Mouse (Mus musculus): ENCODE measurements around the gene Aox3. TPM values are rescaled to one million over a fixed set of nuclear protein-coding genes. Genes with fewer than 3 reads are reported as not detected.

Gene Aox3
- polyA plus RNA-seq, 1 experiment from 2014 or later, result 1.4 TPM

- 83% methylated on average over 4 of the region's 4 CpGs for WGBS
- H3K27ac ChIP-seq, result no peak overlapping the region
- no peak overlapping the region for H3K4me3 ChIP-seq
- H3K4me2 ChIP-seq, result no peak overlapping the region
- H3K9ac ChIP-seq, result no peak overlapping the region
- no peaks in the 10 kb centered on the region for H3K9me3 ChIP-seq
- H3K36me3 ChIP-seq, result no peaks in the 10 kb centered on the region
- ATAC-seq (ENCODE audit: borderline replicate concordance, extremely low read depth, low FRiP score, low TSS enrichment), result no peak
- H3K27me3 ChIP-seq, result no peaks in the 10 kb centered on the region
- no peaks in the 10 kb centered on the region for H3K4me1 ChIP-seq
Measured at GRCm38 (mm10) chr1:58215353-58215752, 102.4 kb downstream of the Aox3 start.

- H3K4me1 ChIP-seq, result peaks cover 6% of the 10 kb centered on the region; the same call in 1 of the 2 replicates
- no peak for ATAC-seq (ENCODE audit: borderline replicate concordance, extremely low read depth, low FRiP score, low TSS enrichment)
- no peaks in the 10 kb centered on the region for H3K9me3 ChIP-seq
- H3K36me3 ChIP-seq, result no peaks in the 10 kb centered on the region
- H3K27ac ChIP-seq, result no peak overlapping the region
- no peak overlapping the region for H3K4me3 ChIP-seq
- H3K4me2 ChIP-seq, result no peak overlapping the region
- no peaks in the 10 kb centered on the region for H3K27me3 ChIP-seq
- 71% methylated on average over 7 of the region's 7 CpGs for WGBS
- H3K9ac ChIP-seq, result no peak overlapping the region
Measured at GRCm38 (mm10) chr1:58215956-58216532, 103.1 kb downstream of the Aox3 start.

- no peak for ATAC-seq (ENCODE audit: borderline replicate concordance, extremely low read depth, low FRiP score, low TSS enrichment)
- Histone ChIP-seq H3K9ac (no peak overlapping the region), H3K4me3 (no peak overlapping the region), H3K27ac (no peak overlapping the region), H3K27me3 (no peaks in the 10 kb centered on the region), H3K4me2 (no peak overlapping the region), H3K36me3 (no peaks in the 10 kb centered on the region), H3K4me1 (peaks cover 13% of the 10 kb centered on the region), H3K9me3 (no peaks in the 10 kb centered on the region)
- 46% methylated on average over 6 of the region's 6 CpGs for WGBS
Measured at GRCm38 (mm10) chr1:58221070-58221469, 108.1 kb downstream of the Aox3 start.

GRCm38 (mm10) chr1:58221879-58222278 is 108.9 kb downstream of the Aox3 start:
- no peak for ATAC-seq (ENCODE audit: borderline replicate concordance, extremely low read depth, low FRiP score, low TSS enrichment)
- no peaks in the 10 kb centered on the region for H3K9me3 ChIP-seq
- no peaks in the 10 kb centered on the region for H3K27me3 ChIP-seq
- 48% methylated on average over 5 of the region's 5 CpGs for WGBS
- no peaks in the 10 kb centered on the region for H3K36me3 ChIP-seq
- no peak overlapping the region for H3K4me3 ChIP-seq
- H3K4me2 ChIP-seq, result no peak overlapping the region
- peaks cover 13% of the 10 kb centered on the region for H3K4me1 ChIP-seq
- H3K9ac ChIP-seq, result no peak overlapping the region
- no peak overlapping the region for H3K27ac ChIP-seq

GRCm38 (mm10) chr1:58228086-58228485 is 115.2 kb downstream of the Aox3 start:
- ATAC-seq (ENCODE audit: borderline replicate concordance, extremely low read depth, low FRiP score, low TSS enrichment), result no peak
- Histone ChIP-seq H3K27me3 (no peaks in the 10 kb centered on the region), H3K4me1 (no peaks in the 10 kb centered on the region), H3K9ac (no peak overlapping the region), H3K27ac (no peak overlapping the region), H3K4me3 (no peak overlapping the region), H3K4me2 (no peak overlapping the region), H3K36me3 (no peaks in the 10 kb centered on the region), H3K9me3 (no peaks in the 10 kb centered on the region)
- 53% methylated on average over 6 of the region's 6 CpGs for WGBS

- Histone ChIP-seq H3K9me3 (no peaks in the 10 kb centered on the region), H3K27ac (no peak overlapping the region), H3K4me2 (no peak overlapping the region), H3K4me3 (no peak overlapping the region), H3K27me3 (no peaks in the 10 kb centered on the region), H3K4me1 (no peaks in the 10 kb centered on the region), H3K9ac (no peak overlapping the region), H3K36me3 (no peaks in the 10 kb centered on the region)
- no peak for ATAC-seq (ENCODE audit: borderline replicate concordance, extremely low read depth, low FRiP score, low TSS enrichment)
Measured at GRCm38 (mm10) chr1:58228916-58229315, 116.0 kb downstream of the Aox3 start.

- H3K27ac ChIP-seq, result no peak overlapping the region
- no peaks in the 10 kb centered on the region for H3K9me3 ChIP-seq
- H3K27me3 ChIP-seq, result no peaks in the 10 kb centered on the region
- no peak overlapping the region for H3K4me3 ChIP-seq
- WGBS, result 86% methylated on average over 4 of the region's 4 CpGs
- H3K4me1 ChIP-seq, result no peaks in the 10 kb centered on the region
- no peak overlapping the region for H3K4me2 ChIP-seq
- H3K9ac ChIP-seq, result no peak overlapping the region
- ATAC-seq (ENCODE audit: borderline replicate concordance, extremely low read depth, low FRiP score, low TSS enrichment), result no peak
- no peaks in the 10 kb centered on the region for H3K36me3 ChIP-seq
Measured at GRCm38 (mm10) chr1:58229774-58230173, 116.8 kb downstream of the Aox3 start.

- Histone ChIP-seq H3K9ac (no peak overlapping the region), H3K4me2 (no peak overlapping the region), H3K4me3 (no peak overlapping the region), H3K36me3 (no peaks in the 10 kb centered on the region), H3K9me3 (no peaks in the 10 kb centered on the region), H3K27me3 (no peaks in the 10 kb centered on the region), H3K4me1 (no peaks in the 10 kb centered on the region), H3K27ac (no peak overlapping the region)
- ATAC-seq (ENCODE audit: borderline replicate concordance, extremely low read depth, low FRiP score, low TSS enrichment), result no peak
- 31% methylated on average over 5 of the region's 5 CpGs for WGBS
Measured at GRCm38 (mm10) chr1:58230542-58230941, 117.6 kb downstream of the Aox3 start.

GRCm38 (mm10) chr1:58235405-58235804 is 122.5 kb downstream of the Aox3 start:
- Histone ChIP-seq H3K27me3 (no peaks in the 10 kb centered on the region), H3K4me2 (no peak overlapping the region), H3K4me1 (peaks cover 11% of the 10 kb centered on the region), H3K9ac (no peak overlapping the region), H3K36me3 (no peaks in the 10 kb centered on the region), H3K9me3 (no peaks in the 10 kb centered on the region), H3K4me3 (no peak overlapping the region), H3K27ac (no peak overlapping the region)
- ATAC-seq (ENCODE audit: borderline replicate concordance, extremely low read depth, low FRiP score, low TSS enrichment), result no peak
- WGBS, result 54% methylated on average over 5 of the region's 5 CpGs

- no peaks in the 10 kb centered on the region for H3K9me3 ChIP-seq
- peaks cover 11% of the 10 kb centered on the region for H3K4me1 ChIP-seq
- H3K27me3 ChIP-seq, result no peaks in the 10 kb centered on the region
- WGBS, result 67% methylated on average over 4 of the region's 4 CpGs
- peak; percentile 76 for ATAC-seq (ENCODE audit: borderline replicate concordance, extremely low read depth, low FRiP score, low TSS enrichment)
- H3K9ac ChIP-seq, result no peak overlapping the region
- H3K27ac ChIP-seq, result no peak overlapping the region
- no peak overlapping the region for H3K4me3 ChIP-seq
- no peak overlapping the region for H3K4me2 ChIP-seq
- no peaks in the 10 kb centered on the region for H3K36me3 ChIP-seq
Measured at GRCm38 (mm10) chr1:58237527-58238299, 124.8 kb downstream of the Aox3 start.

- Histone ChIP-seq H3K4me3 (no peak overlapping the region), H3K4me1 (peaks cover 11% of the 10 kb centered on the region), H3K36me3 (no peaks in the 10 kb centered on the region), H3K9me3 (no peaks in the 10 kb centered on the region), H3K27me3 (no peaks in the 10 kb centered on the region), H3K4me2 (no peak overlapping the region), H3K9ac (no peak overlapping the region), H3K27ac (no peak overlapping the region)
- ATAC-seq (ENCODE audit: borderline replicate concordance, extremely low read depth, low FRiP score, low TSS enrichment), result no peak
- WGBS, result 67% methylated on average over 5 of the region's 5 CpGs
Measured at GRCm38 (mm10) chr1:58238440-58238839, 125.5 kb downstream of the Aox3 start.

- no peak for ATAC-seq (ENCODE audit: borderline replicate concordance, extremely low read depth, low FRiP score, low TSS enrichment)
- Histone ChIP-seq H3K4me2 (no peak overlapping the region), H3K27me3 (no peaks in the 10 kb centered on the region), H3K9ac (no peak overlapping the region), H3K9me3 (no peaks in the 10 kb centered on the region), H3K36me3 (no peaks in the 10 kb centered on the region), H3K4me3 (no peak overlapping the region), H3K27ac (no peak overlapping the region), H3K4me1 (peaks cover 11% of the 10 kb centered on the region)
- WGBS, result 83% methylated on average over 9 of the region's 9 CpGs
Measured at GRCm38 (mm10) chr1:58238961-58239360, 126.0 kb downstream of the Aox3 start.
